Mouse (Mus musculus) midbrain, embryonic 14.5 days (tissue): ENCODE measurements around the gene Clca3a1. TPM values are rescaled to one million over a fixed set of nuclear protein-coding genes. Genes with fewer than 3 reads are reported as not detected.
"Not testable (repeated sequence)": the region's sequence is repeated elsewhere in the genome, so short reads cannot be mapped to it uniquely, and the experiment has no call there.

Source experiments
- ATAC-seq: fragments of 200-750 bp; cut with Nextera tagmentation; 2 replicates; pipeline ENCODE4 v1.8.0; 2017; ENCODE audit warnings: moderate number of reproducible peaks, moderate library complexity; ENCODE audit not compliant: low FRiP score, low TSS enrichment
- DNase-seq: peaks from one replicate; pipeline ENCODE4 v3.0.0-alpha.2; 2015
- H3K27ac ChIP-seq: fragments of 300-500 bp; sonication (generic); replicated peaks from 2 replicates; pipeline ENCODE4 v1.5.1; 2014; ENCODE audit warnings: mild to moderate bottlenecking, low read depth, low read length, moderate library complexity
- H3K27me3 ChIP-seq: fragments of 300-500 bp; sonication (generic); 2 replicates; pipeline ENCODE4 v1.6.1; 2014; ENCODE audit warnings: low read length, control low read depth, mixed read lengths; ENCODE audit not compliant: control insufficient read depth, insufficient read depth
- H3K36me3 ChIP-seq: fragments of 300-500 bp; sonication (generic); 2 replicates; pipeline ENCODE4 v1.6.1; 2014; ENCODE audit warnings: low read length, control low read depth; ENCODE audit not compliant: control insufficient read depth, insufficient read depth
- H3K4me1 ChIP-seq: fragments of 300-500 bp; sonication (generic); 2 replicates; pipeline ENCODE4 v1.6.1; 2014; ENCODE audit warnings: mild to moderate bottlenecking, antibody characterized with exemption, low read length, control low read depth; ENCODE audit not compliant: control insufficient read depth, insufficient read depth
- H3K4me2 ChIP-seq: fragments of 300-500 bp; sonication (generic); 2 replicates; pipeline ENCODE4 v1.6.1; 2014; ENCODE audit warnings: mild to moderate bottlenecking, low read length, moderate library complexity
- H3K4me3 ChIP-seq: fragments of 300-500 bp; sonication (generic); replicated peaks from 2 replicates; pipeline ENCODE4 v1.5.1; 2014; ENCODE audit warnings: low read depth, low read length
- H3K9ac ChIP-seq: fragments of 300-500 bp; sonication (generic); replicated peaks from 2 replicates; pipeline ENCODE4 v1.6.1; 2014; ENCODE audit warnings: mild to moderate bottlenecking, low read length, moderate library complexity
- H3K9me3 ChIP-seq: fragments of 300-500 bp; sonication (generic); 2 replicates; pipeline ENCODE4 v1.6.1; 2016; ENCODE audit warnings: low read length, control low read depth, mixed read lengths; ENCODE audit not compliant: control insufficient read depth
- WGBS: fragments of 180-500 bp; shearing (Covaris S2); extraction: QIAGEN DNeasy Blood & Tissue Kit; methylation state at CpG from one replicate; pipeline ENCODE4 v1.1.7; 2014; 5-methylcytosine and 5-hydroxymethylcytosine counted together
- polyA plus RNA-seq: library from polyadenylated mRNA; unstranded; fragments of >200 nt; fragmentation: Nextera tagmentation; extraction: Ambion mirVana; gene quantifications from 2 replicates; pipeline ENCODE4 v1.2.1, GENCODE M21; 2014

Clca3a1 gene
- polyA plus RNA-seq, 1 experiment from 2014 or later = 0.25 TPM

DNA sequence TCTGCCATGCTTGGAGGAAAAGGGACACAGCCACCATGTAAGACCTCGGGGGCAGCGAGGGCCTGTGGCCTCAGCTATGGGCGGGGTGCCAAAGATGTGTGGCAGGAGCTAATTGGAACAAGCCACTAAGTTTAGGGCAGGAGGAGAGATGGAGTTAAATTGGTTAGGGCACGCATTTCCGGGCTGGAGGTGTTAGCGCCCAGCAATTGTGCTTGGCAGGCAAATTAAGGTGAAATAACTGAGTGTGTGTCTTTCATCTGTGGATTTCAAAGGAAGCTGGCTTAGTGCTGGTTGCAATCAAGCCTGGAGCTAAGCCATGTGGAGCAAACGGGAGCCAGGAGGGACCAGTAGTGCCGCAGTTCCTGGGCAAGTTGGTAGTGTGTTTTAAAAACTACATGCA, 4.7 kb downstream of the Clca3a1 start:
- WGBS = 86% methylated on average over 8 of the region's 8 CpGs
- not testable (repeated sequence) for H3K4me1 ChIP-seq, DNase-seq, H3K27ac ChIP-seq, H3K4me2 ChIP-seq, H3K9ac ChIP-seq, H3K4me3 ChIP-seq, H3K36me3 ChIP-seq, H3K9me3 ChIP-seq, H3K27me3 ChIP-seq, ATAC-seq

DNA sequence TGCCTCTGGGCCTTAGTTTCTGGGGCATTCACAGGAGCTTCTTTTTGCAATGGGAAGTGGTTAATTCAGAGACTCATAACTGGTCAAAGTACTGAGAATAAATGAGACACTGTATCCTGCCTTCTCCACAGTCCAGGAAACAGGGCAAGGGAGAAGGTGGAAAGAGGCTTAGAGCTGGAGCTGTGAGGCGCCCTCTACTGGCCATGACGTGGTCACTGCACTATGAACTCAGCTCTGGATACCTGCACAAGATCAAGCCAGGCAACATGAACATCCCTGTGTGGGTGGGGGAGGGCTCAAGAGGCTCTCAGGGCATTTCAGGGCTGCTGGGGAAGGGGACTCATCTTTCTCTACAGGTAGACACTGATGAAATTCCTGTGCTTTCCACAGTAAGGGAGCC, 7.7 kb downstream of the Clca3a1 start:
- Histone ChIP-seq H3K9me3 (no peaks in the 10 kb centered on the region), H3K4me3 (no peak overlapping the region), H3K4me1 (no peaks in the 10 kb centered on the region), H3K27ac (no peak overlapping the region), H3K36me3 (no peaks in the 10 kb centered on the region), H3K4me2 (no peak overlapping the region), H3K27me3 (no peaks in the 10 kb centered on the region), H3K9ac (no peak overlapping the region)
- ATAC-seq = no peak
- 2% methylated on average over 2 of the region's 2 CpGs for WGBS
- no peak for DNase-seq

DNA sequence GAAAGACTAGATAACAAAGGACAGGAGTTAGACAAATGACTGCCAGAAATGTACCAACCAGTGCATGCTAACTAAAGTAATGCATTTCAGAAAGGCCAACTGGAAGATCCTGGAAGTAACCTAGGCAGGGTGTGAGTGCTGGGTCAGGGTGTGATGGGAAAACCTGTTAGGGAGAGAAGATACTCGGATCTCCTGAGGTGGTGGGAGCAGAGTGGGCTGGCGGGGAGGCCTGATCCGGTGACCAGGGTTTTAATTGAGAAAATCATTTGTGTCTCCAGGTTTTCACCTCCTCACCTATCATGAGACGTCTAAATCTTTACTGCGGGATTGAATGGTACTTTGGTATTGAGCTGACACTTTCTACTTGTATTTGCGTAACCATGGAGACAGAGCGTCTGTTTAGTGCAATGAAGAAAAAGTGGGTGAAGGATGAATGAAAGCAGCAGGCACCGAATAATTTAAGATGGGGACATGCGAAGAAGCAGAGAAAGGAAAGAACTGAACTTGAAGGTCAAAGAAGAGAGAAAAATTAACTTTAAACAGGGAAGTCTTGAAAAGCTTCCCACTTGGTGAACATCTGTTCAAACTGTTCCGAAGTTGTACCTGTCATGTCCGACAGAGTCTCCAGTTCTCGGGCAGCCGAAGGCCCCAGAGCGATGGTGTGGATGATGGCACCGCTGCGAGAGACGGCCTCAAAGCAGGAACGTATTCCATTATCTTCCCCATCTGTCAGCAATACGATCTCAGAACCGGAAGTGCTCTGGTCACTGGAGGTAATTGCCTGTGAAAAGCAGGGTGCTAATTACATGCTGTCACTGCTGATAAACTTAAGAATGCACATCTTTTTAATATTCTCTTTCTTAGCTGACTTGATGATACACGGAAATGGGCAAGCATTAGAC, 11.5 kb downstream of the Clca3a1 start:
- not testable (repeated sequence) for H3K4me1 ChIP-seq, DNase-seq, H3K9ac ChIP-seq, H3K27ac ChIP-seq, H3K27me3 ChIP-seq, H3K36me3 ChIP-seq, H3K4me2 ChIP-seq, H3K4me3 ChIP-seq, H3K9me3 ChIP-seq
- WGBS = 43% methylated on average over 18 of the region's 21 CpGs
- ATAC-seq = peak; percentile 43

DNA sequence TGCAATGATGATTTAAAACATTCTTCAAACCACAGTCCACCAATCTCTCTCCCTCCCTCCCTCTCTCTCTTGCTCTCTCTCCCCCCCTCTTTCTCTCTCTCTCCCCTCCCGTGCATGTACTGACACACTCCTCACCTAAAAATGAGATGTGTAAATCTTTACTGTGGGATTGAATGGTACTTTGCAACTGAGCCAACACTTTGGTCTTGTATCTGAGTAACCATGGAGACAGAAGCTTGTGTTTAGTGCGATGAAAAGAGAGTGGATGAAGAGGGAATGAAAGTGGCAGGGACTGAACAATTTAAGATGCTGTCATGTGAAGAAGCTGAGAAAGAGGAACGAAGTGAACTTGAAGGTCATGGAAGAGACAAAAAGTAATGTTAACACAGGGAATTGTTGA, 13.1 kb downstream of the Clca3a1 start:
- not testable (repeated sequence) for H3K9ac ChIP-seq, H3K36me3 ChIP-seq, H3K27ac ChIP-seq, DNase-seq, H3K9me3 ChIP-seq, H3K4me2 ChIP-seq, H3K27me3 ChIP-seq, H3K4me3 ChIP-seq, H3K4me1 ChIP-seq
- 0 out of 2 replicates have a peak, but pooled peaks have one; percentile 20 for ATAC-seq
- 15% methylated on average over 3 of the region's 3 CpGs for WGBS

DNA sequence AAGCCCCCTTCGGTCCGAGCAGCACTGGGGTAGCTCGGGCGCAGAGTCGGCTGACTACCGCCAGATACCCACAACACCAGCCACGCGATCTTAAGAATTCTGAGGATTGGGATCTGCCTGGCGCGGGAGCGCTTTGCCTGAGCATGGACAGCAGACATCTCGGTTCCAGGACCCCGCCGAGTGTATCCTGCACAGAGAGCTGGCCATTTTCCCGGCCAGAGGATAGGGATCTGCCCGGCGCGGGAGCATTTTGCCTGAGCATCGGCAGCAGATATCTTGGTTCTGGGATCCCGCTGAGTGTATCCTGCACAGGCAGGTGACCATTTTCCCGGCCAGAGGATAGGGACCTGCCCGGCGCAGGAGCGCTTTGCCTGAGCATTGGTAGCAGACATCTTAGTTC, 22.4 kb downstream of the Clca3a1 start:
- ATAC-seq, H3K27me3 ChIP-seq, DNase-seq, H3K27ac ChIP-seq, H3K4me1 ChIP-seq, H3K4me2 ChIP-seq, H3K9me3 ChIP-seq, H3K9ac ChIP-seq, H3K4me3 ChIP-seq, H3K36me3 ChIP-seq: not testable (repeated sequence)
- 79% methylated on average over 24 of the region's 24 CpGs for WGBS

DNA sequence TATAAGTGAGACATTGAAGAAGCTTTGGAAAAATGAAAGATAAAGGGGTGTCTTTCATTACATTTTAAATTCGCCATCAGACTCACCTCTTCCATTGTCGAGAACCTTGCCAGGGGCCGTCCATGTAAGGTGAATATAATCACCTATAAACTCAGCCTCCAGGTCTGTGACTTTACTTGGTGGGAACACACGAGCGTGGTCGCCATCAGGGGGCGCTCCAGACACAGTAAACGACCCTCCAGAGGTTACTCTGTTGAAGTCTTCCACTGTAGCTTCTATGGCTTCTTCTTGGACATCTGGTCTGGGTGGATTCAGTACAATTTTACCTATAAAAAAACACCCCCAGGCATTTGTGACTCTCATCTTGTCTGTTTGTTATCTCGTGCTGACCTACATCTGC, 23.9 kb downstream of the Clca3a1 start:
- H3K4me3 ChIP-seq = no peak overlapping the region
- no peak for ATAC-seq
- WGBS = 31% methylated on average over 9 of the region's 9 CpGs
- H3K9ac ChIP-seq = no peak overlapping the region
- no peak overlapping the region for H3K4me2 ChIP-seq
- no peaks in the 10 kb centered on the region for H3K27me3 ChIP-seq
- H3K27ac ChIP-seq = no peak overlapping the region
- no peaks in the 10 kb centered on the region for H3K4me1 ChIP-seq
- H3K36me3 ChIP-seq = no peaks in the 10 kb centered on the region
- H3K9me3 ChIP-seq = no peaks in the 10 kb centered on the region
- DNase-seq = peak; percentile 64

DNA sequence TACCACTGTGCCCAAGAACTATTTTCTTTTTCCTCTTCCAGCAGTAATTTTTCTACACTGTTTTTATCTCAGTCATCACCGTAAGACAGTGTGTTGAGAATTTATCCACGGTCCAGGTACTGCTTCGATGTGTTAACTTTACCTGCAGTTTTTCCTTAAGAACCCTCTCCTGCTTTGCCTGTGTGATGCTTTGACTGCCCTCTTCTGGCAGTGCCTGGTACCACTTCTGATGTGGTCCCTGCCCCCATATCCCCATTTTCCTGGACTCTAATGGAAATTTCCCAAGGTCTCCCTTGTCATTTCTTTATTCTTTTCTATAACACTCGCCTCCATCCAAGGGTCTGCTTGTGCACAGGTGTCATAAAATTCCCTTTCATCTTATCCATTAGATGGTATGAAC, 37.3 kb downstream of the Clca3a1 start:
- ATAC-seq (no peak), DNase-seq (peak; percentile 49)
- Histone ChIP-seq H3K4me3 (no peak overlapping the region), H3K27me3 (no peaks in the 10 kb centered on the region), H3K36me3 (no peaks in the 10 kb centered on the region), H3K9me3 (no peaks in the 10 kb centered on the region), H3K27ac (no peak overlapping the region), H3K9ac (no peak overlapping the region), H3K4me1 (peaks cover 4% of the 10 kb centered on the region), H3K4me2 (no peak overlapping the region)
- 46% methylated on average over 4 of the region's 4 CpGs for WGBS

DNA sequence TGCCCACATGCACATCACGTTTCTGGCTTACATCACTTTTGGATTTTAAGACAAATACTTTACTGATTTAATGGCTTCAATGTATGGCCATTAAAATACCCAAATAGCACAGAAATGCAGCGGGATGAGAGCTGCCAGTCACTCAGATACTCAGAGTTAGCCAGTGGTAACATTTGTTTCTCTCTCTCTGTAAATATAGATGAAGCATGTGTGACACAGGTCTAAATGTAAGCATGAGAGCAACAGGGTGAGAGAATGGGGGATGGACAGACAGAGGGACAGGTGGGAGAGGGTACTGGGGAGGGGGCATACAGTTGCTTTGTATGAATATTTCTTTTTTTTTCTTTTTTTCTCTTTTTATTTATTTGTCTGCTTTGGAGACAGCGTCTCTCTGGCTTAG, 38.2 kb downstream of the Clca3a1 start:
- DNase-seq, H3K9ac ChIP-seq, H3K4me3 ChIP-seq, H3K27me3 ChIP-seq, H3K9me3 ChIP-seq, H3K4me2 ChIP-seq, H3K27ac ChIP-seq, H3K36me3 ChIP-seq, ATAC-seq: not testable (repeated sequence)
- peaks cover 11% of the 10 kb centered on the region for H3K4me1 ChIP-seq
- WGBS = 86% methylated on average over 3 of the region's 3 CpGs

DNA sequence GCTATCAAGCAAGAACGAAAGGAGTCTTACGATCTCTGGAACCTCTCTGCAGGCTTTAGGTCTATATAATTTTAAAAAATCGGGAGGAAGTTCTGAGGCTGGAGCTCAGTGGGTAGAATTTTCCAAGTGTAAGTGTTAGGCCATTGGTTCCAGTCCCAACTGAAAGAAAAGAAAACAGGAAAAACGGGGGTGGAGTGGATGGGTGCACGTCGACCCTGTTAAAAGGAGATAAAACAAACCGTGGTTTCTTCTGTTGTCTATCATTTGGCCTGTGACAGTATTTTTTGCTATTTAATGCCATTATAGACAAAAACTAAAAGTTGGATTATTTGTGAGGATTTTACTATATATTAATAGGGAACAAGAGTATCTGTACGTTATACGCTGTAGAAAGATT, 38.9 kb downstream of the Clca3a1 start:
- Histone ChIP-seq H3K27ac (no peak overlapping the region), H3K36me3 (no peaks in the 10 kb centered on the region), H3K27me3 (no peaks in the 10 kb centered on the region), H3K4me1 (peaks cover 16% of the 10 kb centered on the region), H3K9ac (no peak overlapping the region), H3K9me3 (no peaks in the 10 kb centered on the region), H3K4me3 (no peak overlapping the region), H3K4me2 (no peak overlapping the region)
- no peak for DNase-seq
- ATAC-seq = no peak
- 92% methylated on average over 9 of the region's 9 CpGs for whole genome bisulfite sequencing
